Comparison of ENCODE assay signal across 9 mouse cellular contexts in genomic region chr1:182959251-182959691, GRCm38 (mm10). TPM values are rescaled to one million over a fixed set of nuclear protein-coding genes. Genes with fewer than 3 reads are reported as not detected.
DNase-seq lines count a peak whose midpoint lies in the region; ATAC-seq and TF ChIP-seq lines count a peak whose summit lies in the region.
"Had no signal": no experiment of that assay in that cellular context is flagged by ENCODE, and none has a peak within 500 bp of the region (broad histone marks: within the 10 kb centered on the region; RNA-seq: fewer than 3 reads in every experiment).

No protein-coding gene starts in this region.

- H3K9ac ChIP-seq in embryonic facial prominence, embryonic 12.5 days, result 0 out of 2 replicates have a peak overlapping the region, but pooled peaks have one; percentile 24

- H3K27ac ChIP-seq in cerebellum, adult 2 months (ENCODE audit: insufficient read depth, low read length), result no peak overlapping the region
- no peak overlapping the region for H3K27ac ChIP-seq in embryonic facial prominence, embryonic 12.5 days
- 0 out of 2 replicates have a peak overlapping the region, but pooled peaks have one; percentile 19 for H3K27ac ChIP-seq in macrophage

- ATAC-seq in embryonic facial prominence, embryonic 12.5 days (ENCODE audit: insufficient number of reproducible peaks, insufficient read depth, low FRiP score, low TSS enrichment), result peak; percentile 25; the same call in 1 of the 2 replicates
- ATAC-seq in monocyte, adult 5-6 weeks (replicated peaks; ENCODE audit: insufficient number of reproducible peaks, low FRiP score, low TSS enrichment, poor library complexity, severe bottlenecking), result no peak

- no peak for DNase-seq in cerebellum, adult 2 months
- no peak for DNase-seq in cerebellum, postnatal 4 days (ENCODE audit: low spot score in 2 of 2)
- DNase-seq in heart, postnatal 10 days, result peak; percentile 55 to 63
- DNase-seq in kidney, postnatal 36 days, result peak; percentile 60 to 69
- DNase-seq in frontal cortex, postnatal 10 days (ENCODE audit: low spot score in 2 of 2), result no peak

- no peaks in the 10 kb centered on the region; the same call in 1 of the 2 replicates for H3K4me1 ChIP-seq in cerebellum, adult 2 months (ENCODE audit: control insufficient read depth, insufficient read depth, low read length)
- peaks cover 8% of the 10 kb centered on the region; the same call in 1 of the 2 replicates for H3K4me1 ChIP-seq in embryonic facial prominence, embryonic 12.5 days

- H3K27me3 ChIP-seq in cerebellum, adult 2 months (ENCODE audit: control insufficient read depth, insufficient read depth, low read length), result peaks cover 1% of the 10 kb centered on the region; the same call in 1 of the 2 replicates
- H3K27me3 ChIP-seq in embryonic facial prominence, embryonic 12.5 days, result 0 out of 2 replicates have a peak, but pooled peaks cover 9% of the 10 kb centered on the region

- no peaks in the 10 kb centered on the region for H3K9me3 ChIP-seq in embryonic facial prominence, embryonic 12.5 days

- TF ChIP-seq CTCF in cerebellum, adult 2 months (IDR thresholded peaks at IDR 0.05; ENCODE audit: borderline replicate concordance, insufficient read depth, low read depth, low read length), result no peak

- H3K4me2 ChIP-seq in embryonic facial prominence, embryonic 12.5 days (replicated peaks), result peak overlapping the region; percentile 68

- WGBS in cerebellum, adult 2 months, result 4% methylated on average over 17 of the region's 17 CpGs
- WGBS in embryonic facial prominence, embryonic 12.5 days, result under 1% methylated on average over 17 of the region's 17 CpGs
- WGBS in macrophage (ENCODE audit: missing documents), result 22% methylated on average over 17 of the region's 17 CpGs

- intact Hi-C loops in heart, postnatal 10 days (cut with DNase I), result loop anchor here (5.0 kb wide), 2 partner anchors 162 to 297 kb away; no protein-coding TSS in a partner anchor

- TF ChIP-seq POLR2A in cerebellum, adult 2 months (IDR thresholded peaks at IDR 0.05; ENCODE audit: borderline replicate concordance, insufficient read depth, low read length), result no peak

- H3K79me2 ChIP-seq in macrophage (ENCODE audit: inconsistent target), result no peaks in the 10 kb centered on the region

- no peaks in the 10 kb centered on the region for H3K36me3 ChIP-seq in embryonic facial prominence, embryonic 12.5 days
- H3K36me3 ChIP-seq in macrophage (ENCODE audit: inconsistent target), result no peaks in the 10 kb centered on the region

- H3K4me3 ChIP-seq in cerebellum, adult 2 months (replicated peaks; ENCODE audit: insufficient read depth, low read depth, low read length), result peak overlapping the region; percentile 36
- peak overlapping the region; percentile 34 for H3K4me3 ChIP-seq in embryonic facial prominence, embryonic 12.5 days
- H3K4me3 ChIP-seq in macrophage (ENCODE audit: inconsistent target), result peak overlapping the region; percentile 41

RNA-seq across cellular contexts. Expression of gene Tlr5, which starts 4.7 kb away (rescaled TPM):
- 0.28 and 0.36 TPM in 2 replicates for polyA plus RNA-seq in cerebellum, adult 2 months (2012; rRNA removed)
- polyA plus RNA-seq in embryonic facial prominence, embryonic 12.5 days (2016; fragmentation: Nextera tagmentation; extraction: Ambion mirVana), result 0.51 and 0.52 TPM in 2 replicates
- 1 to 10 TPM; 1.2 to 1.7 TPM for total RNA-seq in heart, postnatal 10 days (2021)
- 10 to 100 TPM in 3 of 26 experiments, 1 to 10 TPM in 10, under 1 TPM in 8, not detected in 5; 0.19 to 18.4 (median 3.9) TPM for total RNA-seq in macrophage (2018; cell fraction: chromatin; rRNA removed)
- total RNA-seq in macrophage (2018; cell fraction: cytosol; rRNA removed), result 1 to 10 TPM in 13 of 26 experiments, under 1 TPM in 13; 0.06 to 3.7 (median 1.3) TPM
- 10 to 100 TPM in 6 of 26 experiments, 1 to 10 TPM in 9, under 1 TPM in 10, not detected in 1; 0.12 to 22.8 (median 1.7) TPM for total RNA-seq in macrophage (2018; cell fraction: nucleus; rRNA removed)
- polyA plus RNA-seq in macrophage (2018), result 2.0 to 4.6 TPM (median 2.6 TPM) in 3 replicates
- total RNA-seq in monocyte, adult 5-6 weeks (2017), result 0.48 to 0.53 TPM in 2 of 3 replicates, not detected in the other
- total RNA-seq: common myeloid progenitor, adult 5-6 weeks had no signal

Comparison
In these comparisons a context has a peak if more than half of its experiments do, and no peak if none do; other contexts are left out.
1. DNase-seq: peak in heart, postnatal 10 days (2 of 2) and kidney, postnatal 36 days (2 of 2); none in cerebellum, adult 2 months (0 of 2), cerebellum, postnatal 4 days (0 of 2) and frontal cortex, postnatal 10 days (0 of 2).
2. Peak in every context shown above with its lines, with median percentiles within 50 percentile points of each other: H3K4me3 ChIP-seq.